Mouse (Mus musculus) kidney, postnatal 10 days (tissue): ENCODE measurements at regions not wholly inside any gene's neighbourhood (a gene's known extent, or its start where the extent isn't known, plus 50 kb on each side); places are given as distances from the start of the nearest gene placed in this dataset.
"Not testable (repeated sequence)": the region's sequence is repeated elsewhere in the genome, so short reads cannot be mapped to it uniquely, and the experiment has no call there.

Source experiments
- DNase-seq: peaks from one replicate; pipeline ENCODE4 v3.0.0; 2021; ENCODE audit warnings: mixed read lengths

DNA sequence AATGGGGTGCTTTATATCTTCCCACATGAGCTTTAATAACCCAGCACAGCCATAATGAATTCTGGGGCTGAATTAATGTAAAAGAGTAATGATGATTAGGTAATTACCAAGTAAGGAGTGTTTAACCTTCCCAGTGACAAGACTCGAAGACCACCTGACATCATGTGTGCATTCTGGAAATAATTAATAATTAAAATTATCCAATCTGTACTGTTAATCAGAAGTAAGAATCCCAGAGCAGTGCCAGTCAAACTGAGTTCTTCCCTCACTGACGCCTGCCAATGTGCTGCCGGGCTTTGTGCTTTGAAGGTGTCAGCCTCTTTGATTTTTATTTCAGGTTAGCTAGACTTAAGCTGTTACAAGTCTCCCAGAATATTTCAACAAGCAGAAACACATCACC, 183.0 kb upstream of the Plxna2 start:
- DNase-seq, result no peak

DNA sequence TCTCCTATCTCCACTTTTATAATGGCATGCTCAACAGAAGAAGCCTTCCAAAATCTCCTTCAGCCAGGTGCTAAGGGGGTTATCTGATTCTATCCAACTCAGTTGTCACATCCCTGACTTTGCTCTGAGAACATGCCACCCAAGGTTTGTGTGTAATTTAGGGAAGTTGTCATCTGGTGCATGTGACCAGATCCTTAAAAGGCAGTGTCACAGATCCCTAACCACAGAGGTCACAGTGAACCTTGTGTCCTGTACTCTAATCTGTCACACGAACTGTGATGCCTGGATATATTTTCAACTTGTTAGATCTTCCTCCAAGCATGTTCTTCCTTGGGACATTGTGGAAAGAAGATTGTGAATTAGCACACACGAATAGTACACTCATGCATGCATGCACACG, 189.4 kb upstream of the Plxna2 start:
- DNase-seq, result no peak

DNA sequence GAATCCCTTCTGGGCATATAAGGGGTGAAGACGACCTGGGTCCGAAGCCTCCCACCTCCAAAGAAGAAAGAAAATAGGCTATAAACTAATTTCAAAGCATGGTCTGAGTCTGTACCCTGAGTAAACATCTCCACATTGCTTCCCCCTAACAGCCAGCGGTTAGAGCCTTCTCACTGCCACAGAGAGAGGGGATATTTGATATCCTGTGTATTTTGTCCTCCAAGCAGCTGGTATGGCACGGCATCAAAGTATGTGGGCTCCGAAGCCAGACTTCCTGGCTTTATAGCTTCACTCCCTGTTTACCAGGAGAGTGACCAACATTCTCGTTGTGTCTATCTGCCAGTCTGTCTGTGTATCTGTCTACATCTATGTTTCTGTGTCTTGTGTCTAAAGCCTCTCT, 191.7 kb upstream of the Plxna2 start:
- DNase-seq, result no peak

DNA sequence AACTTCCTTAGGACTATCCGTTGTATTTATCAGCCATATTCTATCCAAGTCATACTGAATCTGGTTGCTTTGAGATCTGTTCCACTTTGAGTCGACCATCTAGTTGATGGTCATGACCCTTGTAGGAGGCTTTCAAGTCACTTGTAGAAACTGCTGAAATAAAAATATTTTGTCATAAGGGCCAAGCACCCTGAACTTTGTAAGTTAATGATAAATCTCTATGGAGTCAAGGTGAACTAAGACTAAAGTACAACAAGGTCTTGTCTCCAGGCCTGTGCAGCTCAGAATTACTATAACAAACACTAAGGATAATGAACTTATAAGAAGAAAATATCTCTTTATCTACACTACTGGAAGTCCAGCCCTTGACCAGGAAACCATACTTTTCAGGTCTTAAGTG, 193.8 kb upstream of the Plxna2 start:
- DNase-seq, result no peak

DNA sequence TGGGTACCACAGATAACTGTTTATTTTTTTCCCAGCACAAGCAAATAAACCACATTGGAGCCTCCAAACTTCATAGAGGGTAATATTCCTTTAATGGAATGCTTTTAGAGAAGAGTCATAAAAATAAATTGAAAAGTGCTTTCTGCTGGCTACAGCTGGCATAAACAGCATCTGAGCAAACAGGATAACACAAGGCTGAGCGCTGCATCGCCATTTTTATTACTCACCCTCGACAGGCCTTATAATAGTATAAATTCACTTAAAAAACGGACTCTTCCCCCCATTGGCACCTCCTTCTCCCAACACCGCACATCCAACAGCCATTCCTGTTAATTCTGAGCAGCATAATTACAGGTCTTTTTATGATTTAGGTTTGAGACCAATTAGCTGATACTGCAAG, 205.8 kb upstream of the Plxna2 start:
- DNase-seq, result no peak

DNA sequence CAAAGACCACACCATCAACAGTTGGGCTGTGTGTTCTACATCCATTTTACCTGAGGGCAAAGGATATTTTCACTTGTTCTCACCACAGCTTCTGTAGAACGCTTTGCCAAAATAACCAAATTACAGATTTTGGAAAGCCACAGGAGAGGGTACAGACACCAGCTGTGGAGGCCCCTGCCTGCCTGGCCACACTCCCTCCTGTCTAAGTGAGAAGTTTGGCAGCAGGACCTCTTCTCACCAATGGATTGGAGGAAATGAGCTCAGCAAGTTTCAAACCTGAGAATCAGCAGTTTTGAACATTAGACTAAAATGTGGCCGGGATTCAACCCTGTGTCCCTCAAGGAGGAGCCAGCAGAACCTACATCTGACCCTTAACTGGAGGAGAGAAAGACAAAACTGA, 206.2 kb upstream of the Plxna2 start:
- no peak for DNase-seq

DNA sequence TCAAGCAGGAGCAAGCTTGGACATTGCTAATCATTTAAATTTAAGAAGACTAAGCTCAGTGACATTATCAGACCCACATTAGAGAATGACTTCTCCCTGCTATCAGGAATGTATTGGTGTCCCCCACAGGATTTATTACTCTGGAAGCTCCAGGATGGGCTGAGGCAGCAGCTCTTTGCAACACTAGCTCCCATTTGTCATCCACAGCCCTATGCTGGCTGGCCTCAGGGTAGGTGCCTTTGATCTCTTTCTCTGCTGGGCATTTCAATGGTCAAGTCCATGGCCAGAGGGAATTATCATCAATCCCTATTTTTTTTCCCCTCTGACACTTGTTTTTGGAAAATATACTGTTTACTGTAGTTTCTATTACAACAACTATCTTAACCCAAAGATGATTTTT, 218.7 kb upstream of the Plxna2 start:
- no peak for DNase-seq

DNA sequence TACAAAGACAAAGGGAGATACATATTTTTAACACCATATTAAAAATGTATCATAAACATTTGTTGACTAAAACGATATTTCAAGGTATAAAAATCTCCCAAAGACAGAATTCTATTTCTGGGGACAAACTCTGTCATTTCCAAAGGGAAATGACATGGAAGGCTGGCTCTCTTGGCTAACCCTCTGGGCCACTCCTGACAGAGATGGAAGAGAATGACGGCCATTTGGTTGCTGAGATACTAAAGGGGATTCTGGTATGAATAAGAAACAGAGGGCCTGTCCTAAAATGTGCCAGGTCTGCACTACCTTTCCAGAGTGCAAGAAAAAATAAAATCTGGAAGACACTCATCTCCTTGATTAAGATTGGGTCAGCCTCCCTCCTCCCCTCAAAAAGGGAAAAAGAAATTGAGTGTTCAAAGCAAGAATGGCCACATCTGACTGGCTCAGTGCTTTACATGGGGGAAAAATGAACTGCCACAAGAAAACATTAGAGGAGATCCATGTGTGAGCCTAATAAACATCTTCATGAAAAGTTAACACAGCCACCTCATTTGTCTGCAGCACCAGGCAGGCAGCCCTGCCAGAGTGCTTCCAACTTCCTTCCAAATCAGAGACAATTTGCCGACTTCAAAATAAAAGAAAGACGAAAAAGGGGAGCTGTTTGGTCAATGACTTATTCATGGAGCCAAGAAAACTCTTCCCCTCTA, 221.1 kb upstream of the Plxna2 start:
- DNase-seq, result no peak

DNA sequence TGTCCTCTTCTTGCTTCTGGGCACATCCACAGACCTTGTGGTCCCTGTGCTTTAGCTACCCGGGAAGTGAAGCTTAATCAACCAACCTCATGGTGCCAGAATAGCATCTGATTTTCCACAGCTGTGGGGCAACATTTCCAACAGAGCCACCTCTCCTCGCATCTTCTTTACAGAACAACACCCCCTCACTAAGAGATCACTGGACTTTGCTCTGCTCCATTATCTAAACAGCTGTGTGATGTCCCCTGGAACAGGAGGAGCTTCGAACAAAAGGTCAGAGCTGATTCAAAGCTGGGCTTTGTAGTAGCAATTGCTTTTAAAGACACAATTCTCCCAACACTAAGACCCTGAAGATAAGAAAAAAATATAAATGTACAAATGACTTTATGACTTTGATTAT, 224.3 kb upstream of the Plxna2 start:
- DNase-seq, result no peak

DNA sequence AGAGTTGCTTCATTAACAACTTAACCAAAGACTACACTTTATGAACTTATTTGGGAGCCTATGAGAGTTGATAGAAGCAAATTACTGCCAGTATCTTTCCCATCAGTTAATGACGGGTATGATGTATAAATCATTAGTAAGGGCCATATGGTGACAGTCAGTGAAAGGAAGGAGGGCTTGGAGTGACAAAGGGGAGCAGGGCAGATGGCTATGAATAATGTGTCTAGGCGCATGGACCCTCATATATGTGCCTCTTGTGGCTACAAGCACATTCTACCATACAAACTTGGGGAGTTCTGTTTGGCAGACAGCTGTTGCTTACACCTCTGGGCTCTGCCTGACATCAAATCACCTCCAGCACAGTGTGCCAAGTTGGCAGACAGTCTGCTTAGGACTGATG, 227.8 kb upstream of the Plxna2 start:
- no peak for DNase-seq

DNA sequence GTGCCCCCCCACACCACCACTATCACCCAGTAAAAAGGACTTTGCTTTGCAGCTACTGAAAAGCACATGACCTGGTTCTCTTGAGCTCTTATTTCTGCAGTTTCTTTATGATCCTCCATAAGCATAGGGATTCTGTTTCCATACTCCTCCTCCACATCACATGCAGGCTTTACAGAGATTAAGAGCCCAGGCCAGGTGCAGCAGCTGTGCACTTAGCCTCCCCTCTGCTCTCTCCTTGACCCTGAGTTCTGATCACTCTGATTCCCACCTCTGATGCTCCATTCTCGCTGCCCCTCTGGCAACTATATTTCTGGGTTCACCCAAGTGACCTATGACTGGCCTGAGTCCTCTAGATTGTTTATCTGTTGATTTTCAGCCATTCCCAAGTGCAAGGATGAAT, 239.9 kb upstream of the Plxna2 start:
- no peak for DNase-seq

DNA sequence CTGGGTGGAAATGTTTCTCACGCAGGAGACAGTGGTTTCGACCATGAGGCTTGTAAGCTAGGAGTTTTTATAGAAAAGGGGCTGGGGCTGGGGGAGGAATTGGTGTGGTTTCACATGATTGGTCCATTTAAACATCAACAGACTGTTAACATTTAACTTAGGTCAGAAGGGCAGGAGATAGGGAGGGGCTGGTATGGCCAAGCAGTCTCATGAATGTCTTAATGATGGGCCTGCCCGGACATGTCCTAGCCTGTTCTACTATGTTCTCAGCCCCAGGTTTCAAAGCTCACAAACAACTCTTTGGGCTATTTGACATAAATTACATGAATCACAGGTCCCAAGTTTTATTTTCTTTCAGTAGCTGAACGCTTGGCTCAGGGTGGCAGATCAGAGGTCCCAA, 244.5 kb upstream of the Plxna2 start:
- DNase-seq, result not testable (repeated sequence)

DNA sequence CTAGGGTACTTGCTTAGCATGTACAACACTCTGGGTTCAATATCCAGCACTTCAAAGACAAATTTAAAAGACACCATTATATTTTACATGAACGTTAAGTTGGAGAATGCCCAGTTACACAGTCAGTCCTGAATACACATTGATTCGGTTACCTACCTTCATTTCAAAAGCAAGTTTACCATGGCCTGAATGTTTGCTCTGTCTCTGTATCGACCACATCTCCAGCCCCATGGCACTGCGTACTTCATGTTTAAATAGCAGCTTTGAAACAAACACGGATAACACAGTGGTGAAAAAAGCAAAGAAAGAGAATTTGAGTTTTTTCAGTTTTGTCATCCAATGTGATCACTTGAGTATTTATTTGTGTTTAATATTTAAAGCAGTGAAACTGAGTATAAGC, 254.1 kb upstream of the Plxna2 start:
- no peak for DNase-seq

DNA sequence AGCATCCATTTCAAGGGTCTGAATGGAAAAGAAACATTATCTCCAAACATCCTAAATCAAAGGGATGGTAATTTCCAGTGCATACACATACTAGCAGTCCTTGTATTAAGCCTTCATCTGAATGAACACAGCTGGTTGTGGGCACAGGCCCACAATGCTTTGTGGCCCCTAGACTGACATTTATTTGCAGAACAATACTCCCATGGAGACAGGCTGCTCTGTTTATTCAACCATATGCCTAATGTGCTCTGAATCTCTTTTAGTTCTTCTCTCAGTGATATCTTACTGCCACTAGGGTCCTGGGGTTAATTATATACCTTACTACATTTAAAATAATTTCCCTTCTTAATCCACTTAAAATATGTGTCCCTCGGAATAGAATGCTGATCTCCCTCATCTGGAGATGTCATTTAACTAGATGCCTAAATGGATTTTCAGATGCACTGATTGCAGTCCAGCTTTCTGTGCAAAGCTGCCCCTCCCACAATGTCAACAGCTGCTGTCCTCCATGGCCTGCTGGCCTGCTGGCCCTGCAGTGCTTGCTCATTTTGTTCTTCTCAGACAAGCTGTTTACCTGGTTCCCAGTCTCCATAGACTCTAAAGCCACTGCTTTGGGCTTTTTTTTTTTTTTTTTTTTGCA, 254.8 kb upstream of the Plxna2 start:
- DNase-seq, result no peak

DNA sequence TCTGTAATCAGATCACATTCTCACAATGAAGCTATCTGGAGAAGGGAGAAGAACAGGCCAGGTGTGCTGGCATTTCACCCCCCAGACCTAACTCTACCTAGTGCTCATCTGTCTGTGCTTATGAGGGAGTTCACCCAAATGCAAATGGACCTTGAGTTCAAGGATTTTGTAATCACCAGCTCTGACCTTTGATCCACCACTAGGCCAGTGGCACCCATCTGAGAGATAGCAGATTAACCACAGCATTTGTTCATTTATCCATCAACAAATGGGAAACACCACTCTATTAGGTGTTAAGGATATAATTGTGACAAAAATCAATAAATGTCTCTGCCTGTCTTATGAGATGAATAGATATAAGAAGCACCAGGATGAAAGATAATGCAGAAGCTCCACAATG, 255.7 kb upstream of the Plxna2 start:
- no peak for DNase-seq

DNA sequence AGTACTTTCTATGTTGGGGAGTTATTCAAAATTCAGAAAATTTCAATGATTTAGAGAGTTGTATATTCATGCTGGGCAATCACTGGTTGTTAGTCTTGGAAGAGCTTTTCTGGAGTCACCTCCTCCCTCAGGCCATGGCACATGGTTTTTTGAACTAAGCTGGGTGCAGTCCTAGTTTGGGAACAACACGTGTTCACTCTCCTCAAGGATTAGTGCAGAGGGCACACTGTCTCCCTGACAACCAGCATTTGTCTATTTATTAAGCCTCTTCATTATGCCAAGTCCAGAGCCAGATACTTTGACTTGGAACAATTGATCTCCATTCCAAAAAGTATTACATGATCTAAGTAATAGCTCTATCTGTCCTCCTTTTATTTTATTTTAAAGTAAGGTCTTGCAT, 256.7 kb upstream of the Plxna2 start:
- no peak for DNase-seq

DNA sequence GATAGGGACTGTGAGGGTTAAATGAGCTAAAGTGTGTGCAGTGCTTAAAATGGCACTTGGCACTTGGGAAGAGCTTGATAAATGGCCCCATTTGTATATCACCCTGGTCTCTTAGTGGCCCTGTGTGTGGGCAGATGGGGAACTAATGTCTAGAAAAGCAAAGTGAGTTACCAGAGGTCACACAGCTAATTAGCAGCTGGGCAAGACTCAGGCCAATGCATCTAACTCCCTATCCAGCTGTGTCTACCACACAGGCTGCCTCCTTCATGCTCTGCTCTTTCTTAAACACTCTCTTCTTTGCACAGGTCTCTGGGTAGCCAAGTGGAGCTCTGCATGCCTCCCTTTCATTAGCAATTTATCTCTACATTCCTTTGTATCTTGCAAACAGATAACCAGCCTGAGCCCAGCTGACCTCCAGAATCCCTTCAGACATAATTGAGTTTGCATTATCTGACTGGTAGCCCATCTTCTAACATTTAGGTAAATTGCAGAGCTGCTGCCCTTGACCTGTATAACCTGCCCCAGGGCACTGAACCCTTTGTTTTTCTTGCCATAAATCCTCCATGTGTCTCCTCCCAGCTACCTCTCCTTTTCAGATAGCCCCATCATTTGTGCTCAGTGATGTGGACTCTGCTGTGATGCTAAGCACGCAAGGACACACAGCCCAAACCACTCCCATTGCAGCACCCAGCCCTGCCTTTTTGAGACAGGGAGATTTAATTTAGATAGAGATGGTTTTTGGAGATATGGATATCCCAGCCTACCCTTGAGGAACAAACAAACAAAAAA, 263.5 kb upstream of the Plxna2 start:
- DNase-seq, result no peak

DNA sequence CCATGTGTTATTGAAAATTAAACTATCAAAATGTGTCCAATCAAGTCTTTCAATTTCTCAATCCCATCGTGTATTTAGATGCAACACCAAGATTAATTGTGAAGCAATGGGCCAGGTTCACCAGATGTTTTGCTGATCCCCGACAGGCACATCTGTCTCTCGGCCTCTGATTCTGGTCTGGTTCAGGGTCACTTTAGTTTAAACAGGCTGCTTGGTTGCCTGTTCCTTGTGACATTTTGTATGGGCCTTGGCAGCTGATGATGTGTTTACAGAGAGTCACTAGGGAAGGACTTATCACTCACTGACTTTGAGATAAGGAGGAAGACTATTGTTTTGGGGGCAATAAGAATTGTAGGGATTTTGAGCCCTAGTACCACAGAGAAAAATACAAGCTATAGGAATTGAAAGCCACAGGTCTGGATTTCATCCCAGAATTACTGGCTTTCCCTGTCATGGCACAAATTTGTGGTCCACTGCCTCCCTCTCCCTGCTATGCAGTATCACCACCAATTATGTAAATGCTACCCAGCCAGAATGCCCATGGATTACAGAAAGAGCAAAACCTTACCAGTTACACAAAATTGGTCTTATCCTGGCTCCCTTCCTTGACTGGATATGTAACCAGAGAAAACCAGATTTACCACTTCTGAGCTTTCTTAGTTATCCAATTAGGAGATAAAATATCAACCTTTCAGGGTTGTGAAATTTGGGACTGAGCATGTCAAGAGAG, 272.5 kb upstream of the Plxna2 start:
- DNase-seq, result no peak

DNA sequence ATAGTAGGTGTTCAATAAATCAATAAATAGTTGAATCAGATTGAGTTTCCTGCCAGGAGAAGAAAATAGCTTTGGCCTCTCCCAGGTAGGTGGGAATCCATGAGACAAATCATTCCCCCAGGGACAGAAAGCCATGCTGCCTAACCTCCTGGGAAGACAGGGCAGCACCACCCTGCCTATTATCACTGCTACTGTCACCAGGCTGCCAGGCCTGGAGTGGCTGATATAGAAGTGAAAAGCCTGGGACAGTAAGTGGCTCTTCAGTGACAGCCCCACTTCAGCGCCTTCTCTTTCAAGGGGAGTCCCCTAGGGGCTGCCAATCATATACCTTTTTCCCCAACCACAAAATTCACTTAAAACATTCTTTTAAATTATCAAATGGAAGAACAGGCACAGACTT, 275.4 kb upstream of the Plxna2 start:
- no peak for DNase-seq

DNA sequence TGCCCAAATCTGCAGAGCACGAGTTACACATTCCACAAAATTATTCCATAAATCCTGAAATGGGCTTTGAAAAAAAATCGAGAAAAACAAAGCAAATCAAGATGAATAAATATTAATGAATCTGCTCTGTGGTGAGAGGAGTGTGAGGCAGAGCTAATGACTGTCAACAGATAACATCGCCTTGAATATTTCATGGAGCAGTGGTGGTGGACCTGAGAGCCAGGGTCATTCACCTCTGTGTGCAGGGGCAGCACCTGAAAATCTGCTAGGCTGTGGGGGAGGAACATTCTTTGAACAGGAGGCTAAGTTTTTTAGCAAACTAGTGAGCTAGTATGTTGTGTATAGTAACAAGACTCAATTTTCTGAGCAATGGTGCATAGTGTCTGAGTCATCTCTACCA, 276.3 kb upstream of the Plxna2 start:
- no peak for DNase-seq

DNA sequence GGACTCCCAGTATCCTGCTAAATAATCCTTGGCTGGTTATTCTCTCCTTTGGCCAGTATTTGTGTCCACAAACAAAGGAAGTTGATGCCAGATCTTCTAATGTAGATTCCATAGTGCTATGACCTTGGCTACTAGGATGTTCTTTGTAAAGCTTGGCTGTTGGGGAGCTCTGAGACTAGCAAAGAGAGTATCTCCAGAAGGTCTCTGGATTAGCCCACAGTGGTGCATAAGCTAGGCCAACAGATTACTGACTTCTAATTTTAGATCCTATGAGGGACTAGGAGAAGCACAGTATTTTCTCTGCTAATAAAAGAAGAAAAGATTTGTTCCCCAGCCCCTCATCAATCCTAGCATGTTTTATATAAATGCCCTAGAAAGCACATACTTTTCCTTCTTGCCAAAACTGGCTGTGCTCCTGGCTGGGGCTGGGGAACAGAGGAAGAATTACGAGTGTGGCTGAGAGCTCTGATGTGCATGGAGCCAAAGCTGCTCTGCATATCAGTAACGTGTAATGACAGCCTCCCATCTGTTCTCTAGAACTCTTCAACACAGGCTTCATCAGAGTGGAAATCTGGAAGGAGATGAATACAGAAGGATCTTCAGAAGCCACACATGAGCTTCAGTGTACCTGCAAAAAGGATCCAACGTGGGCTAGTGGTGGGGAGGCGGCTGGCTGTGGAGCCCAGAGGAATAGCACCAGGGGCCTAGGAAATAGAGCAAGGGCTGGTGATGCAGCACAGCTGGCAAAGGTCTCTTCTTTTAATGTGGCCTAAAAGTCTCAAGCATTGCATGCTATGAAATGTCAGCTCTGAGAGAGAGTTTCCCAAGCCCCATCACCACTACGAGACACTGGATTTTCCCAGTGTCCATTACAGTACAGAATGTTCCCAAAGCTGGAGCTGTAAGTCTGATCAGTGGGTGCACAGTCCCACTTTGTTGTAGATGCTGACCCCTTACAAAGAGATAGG, 283.0 kb upstream of the Plxna2 start:
- DNase-seq, result peak; percentile 59

DNA sequence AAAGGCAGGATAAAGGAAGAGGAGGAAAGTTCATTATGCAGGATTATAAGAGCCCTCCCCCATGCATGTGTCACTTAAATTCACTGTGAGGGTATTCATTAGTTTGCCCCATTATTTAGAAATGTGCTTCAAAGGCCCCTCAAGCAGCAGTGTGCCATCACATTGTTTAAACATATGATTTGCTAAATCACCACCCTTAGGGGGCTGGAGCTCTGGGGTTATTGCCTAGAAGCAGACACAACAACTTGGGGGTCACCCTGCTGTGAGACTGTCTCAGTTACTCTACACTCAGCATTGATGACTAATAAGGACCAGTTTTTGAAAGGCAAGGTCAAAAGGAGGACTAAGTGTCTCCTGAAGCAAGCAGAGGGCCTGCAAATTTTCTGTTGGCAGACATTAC, 285.4 kb upstream of the Plxna2 start:
- DNase-seq, result no peak
